Mouse (Mus musculus): Measurements from ENCODE around the gene Trim44.

The Trim44 gene

DNA sequence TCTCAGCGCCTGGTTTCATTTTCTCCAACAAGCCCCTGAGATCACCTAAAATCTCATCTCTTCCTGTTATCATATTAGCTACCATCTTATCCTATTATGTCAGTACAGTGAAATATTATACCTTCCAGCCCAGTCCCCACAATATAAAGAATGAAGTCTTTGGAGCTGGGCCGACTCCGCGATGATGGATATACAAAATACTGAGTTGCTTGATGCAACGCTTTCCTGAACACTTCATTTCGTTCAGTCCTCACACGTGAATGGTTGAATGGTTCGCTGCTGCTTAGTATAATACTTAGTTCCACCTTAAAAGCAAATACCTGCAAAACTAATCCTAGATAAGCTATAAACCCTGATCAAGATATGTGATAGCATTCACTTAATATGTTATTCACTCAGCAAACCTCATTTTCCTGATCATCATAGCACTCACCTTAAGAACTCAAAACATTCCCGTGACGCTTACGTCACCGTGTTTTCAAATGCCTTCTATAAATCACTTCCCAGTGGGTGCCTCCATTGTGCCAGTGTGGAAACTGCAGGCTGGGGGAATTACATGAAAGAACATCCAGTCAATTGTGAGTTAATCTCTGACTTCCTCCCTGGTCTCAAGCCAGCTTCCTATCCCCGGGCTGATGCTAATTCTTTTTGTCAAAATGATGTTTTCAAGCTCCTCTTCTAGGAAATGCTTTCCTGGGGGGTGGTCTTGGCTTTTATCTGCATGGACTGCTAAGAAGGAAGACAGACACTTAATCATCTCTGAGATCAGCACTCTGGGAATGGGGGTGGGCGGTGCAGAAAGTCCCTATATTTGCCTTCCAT lies at the start of gene Trim44:
Gene Trim44, minus strand, starts transcription at position 466 of the 822 bp plus-strand sequence.
- no peak for DNase-seq (ENCODE audit: low read depth)

DNA sequence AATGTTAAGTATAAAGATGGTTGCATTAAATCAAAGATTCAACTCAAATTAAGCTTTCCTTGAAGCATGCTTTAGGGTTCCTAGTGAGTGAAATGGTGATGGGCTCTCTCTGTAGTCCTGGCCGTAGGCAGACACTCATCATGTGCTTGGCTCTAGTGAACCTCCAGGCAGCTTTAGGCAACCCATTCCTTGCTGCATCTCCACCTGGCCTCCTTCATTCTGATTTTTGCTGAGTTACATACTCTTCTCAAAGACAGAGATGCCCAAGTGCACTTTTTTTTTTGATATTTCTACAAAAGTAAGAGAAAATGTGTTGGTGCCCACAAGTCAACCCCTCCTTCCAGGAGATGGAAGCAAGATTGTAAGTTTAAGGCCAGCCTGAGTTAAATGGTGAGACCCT lies 47.5 kb upstream of the Trim44 start:
- no peak for DNase-seq (ENCODE audit: low read depth)

DNA sequence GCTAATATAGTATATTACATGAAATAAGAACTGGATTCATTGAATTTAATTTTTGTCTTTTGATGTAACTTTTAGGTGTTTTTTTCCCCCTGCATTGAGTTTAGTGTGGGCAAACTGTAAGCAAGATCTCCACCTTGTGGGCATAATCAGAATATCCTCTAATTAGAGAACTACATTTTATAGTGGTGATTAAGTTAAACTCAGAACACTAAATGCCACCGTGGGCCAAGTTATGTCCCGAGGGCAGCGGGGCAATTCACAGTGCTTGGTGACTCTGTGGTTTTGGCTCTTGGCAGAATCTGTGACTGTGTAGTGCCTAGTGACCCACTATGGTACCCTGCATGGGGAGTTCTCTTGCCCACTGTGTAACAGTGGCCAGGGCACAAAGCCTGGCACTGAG lies 45.8 kb upstream of the Trim44 start:
- no peak for DNase-seq (ENCODE audit: low read depth)

DNA sequence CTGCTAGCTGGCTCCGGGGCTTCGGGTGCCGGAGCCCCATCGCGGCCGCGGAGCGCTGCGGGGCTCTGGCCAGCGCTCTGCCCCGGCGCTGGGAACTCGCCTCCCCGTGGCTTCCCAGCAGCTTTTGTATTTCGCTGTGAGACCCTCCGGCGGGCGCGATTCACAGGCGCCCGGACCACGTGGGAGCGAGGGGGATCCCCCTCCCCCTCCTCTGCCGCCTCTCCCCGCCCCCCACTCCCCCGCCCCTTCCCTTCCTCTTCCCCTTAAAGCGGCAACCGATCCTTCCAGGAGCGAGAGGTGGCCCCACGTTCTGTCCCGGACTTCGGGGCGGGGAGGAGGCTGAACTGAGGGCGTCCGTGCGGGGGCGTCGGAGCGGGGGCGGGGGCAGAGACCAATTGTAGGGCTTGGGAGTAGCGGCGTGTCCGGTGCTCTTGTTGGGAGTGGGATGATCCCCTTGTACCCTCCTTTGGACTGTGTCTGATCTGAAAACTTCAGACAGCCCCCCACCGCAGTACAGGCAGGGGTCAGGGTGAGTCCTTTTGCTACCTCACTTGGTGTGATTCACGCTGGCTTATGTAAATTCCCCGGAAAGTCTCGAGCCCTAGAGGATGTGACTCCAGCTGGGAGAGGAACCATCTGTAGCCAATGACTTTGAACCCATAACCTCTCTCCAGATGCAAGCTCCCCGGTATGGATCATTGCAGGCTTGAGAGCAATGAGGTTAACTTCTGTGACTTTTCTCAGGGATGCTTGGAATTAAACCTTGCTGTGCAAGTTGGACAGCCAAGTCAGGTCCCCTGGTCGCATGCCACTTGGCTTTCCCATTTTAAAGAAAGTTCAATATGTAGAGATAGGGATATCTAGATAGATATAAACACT lies 44.3 kb upstream of the Trim44 start, which contains the start of gene Fjx1:
Gene Fjx1, minus strand, starts transcription at position 829 of the 879 bp plus-strand sequence.
- no peak for DNase-seq (ENCODE audit: low read depth)

DNA sequence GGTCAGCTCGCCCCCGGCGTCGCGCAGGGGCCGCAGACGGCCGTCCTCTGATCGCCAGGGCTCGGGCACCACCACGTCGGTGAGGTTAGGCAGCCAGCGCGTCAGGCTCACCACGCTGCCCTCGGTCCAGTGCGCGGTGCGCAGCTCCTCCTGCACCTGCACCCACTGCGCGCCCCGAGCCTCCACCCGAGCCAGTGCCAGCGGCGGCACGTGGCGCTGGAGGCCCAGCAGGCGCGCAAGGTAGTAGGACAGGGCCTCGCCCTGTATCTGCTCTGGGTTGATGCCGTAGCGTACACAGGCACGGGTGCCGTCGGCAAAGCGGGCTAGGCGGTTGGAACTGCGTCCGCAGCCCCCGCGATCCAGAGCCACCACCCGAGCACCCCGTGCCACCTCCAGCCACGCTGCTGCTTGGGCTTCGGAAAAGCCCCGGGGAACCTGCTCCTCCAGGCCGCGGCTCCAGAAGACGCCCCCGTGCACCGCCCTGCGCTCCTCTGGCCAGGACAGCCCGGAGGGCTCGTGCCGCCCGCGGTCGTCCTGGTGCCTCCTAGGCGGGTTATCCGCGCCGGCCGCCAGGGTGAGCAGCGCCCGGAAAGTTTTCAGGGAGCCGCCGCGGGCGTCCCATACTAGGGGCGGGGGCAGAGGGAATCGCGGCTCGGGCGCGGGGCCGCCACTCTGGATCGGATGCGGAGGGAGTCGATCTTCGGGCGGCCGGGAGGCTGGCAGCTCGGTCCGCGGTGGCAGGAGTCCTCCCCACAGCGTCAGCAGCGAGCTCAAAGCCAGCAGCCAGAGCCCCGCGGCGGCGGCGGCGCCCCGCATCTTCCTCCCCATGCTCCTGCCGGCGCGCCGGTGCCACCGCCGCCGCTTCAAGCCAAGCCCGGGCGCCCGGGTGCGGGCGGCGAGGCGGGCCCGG lies 43.4 kb upstream of the Trim44 start:
- no peak for DNase-seq (ENCODE audit: low read depth)

DNA sequence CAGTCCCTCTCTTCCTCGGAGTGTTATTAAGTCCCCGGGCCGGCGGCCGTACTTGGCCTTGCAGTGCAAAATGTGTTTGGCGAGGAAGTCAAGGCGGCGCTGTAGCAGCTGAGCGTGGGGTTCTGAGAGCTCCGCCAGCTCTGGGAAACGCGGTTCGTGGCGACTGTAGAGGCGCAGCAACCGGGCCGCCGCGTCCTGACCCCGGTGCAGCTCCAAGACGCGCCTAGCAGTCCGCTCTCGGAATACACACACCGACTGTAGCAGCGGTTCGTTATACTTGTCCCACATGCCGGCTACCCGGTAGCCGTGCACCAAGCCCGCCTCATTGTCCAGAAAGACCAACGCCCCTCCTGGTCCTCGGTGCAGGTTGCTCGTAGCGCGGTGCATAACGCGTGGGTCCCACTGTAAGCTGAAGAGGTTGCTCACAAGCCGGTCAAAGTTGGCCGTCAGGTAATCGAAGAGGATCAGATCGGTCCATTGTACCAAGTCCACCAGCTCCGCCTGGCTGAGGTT lies 42.7 kb upstream of the Trim44 start:
- no peak for DNase-seq (ENCODE audit: low read depth)

DNA sequence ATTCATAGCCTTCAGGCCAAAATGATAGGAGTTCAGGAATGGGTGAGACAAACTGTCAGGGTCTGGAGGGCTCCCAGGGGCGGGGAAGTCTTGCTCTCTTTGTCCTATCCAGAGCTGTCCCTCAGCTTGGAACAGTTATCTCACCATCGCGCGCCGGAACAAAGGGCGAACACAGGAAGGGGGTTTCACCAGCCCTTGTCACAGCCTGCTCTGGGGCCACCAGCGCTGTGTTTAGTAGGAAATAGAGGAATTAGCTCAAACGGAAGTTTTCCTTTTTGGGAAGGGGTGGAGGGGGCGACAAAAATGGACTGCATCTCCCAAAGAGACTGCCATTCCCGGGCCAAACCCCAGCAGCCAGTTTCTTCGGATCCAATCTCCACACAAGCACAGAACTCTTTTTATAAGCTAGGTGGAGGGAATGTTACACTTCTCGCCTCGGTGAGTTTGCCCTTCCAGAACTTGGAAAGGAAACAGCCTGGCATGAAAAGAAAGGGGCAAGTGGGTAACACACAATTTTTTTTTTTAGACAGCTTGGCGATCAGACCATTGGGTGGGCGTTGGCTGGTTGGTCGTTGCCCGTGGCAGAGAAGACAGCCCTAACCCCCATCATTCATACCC lies 42.1 kb upstream of the Trim44 start:
- no peak for DNase-seq (ENCODE audit: low read depth)

DNA sequence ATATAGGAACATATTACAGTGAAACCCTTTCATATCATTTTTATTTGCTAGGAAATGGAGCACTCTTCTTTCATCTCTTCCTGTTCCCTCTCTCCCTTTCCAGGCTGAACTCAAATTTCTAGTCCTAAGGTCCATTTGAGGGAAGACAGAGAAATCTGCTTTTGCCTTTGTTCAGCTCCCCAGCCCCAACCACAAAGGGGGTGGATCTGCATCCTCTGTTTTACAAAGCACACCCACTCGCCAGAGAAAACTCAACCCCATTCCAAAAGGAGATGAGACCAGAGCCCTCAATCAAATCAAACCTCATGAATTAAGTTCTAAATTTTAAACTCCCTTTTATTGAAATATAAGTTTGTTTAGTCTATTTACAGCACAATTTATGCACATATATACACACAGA lies 41.4 kb upstream of the Trim44 start:
- DNase-seq (ENCODE audit: low read depth) = no peak

DNA sequence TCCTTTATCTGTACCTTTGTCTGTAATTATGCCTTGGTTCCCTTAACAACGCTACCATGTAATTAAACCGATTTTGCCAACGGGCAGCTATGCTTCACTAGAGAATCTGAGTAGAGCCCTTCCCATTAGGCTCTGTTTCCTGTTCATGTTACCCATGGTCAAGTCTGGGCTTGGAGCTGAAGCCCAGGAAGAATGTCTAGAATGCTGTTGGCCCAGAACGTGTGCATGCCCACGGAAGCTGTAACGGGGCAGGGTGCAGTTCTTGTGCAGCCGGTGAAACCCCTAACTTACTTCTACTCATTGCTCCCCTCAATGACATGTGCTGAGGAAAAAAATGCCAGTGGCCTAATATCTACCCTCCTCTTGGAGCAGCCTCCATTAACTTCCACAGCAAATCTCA lies 40.2 kb upstream of the Trim44 start:
- no peak for DNase-seq (ENCODE audit: low read depth)

DNA sequence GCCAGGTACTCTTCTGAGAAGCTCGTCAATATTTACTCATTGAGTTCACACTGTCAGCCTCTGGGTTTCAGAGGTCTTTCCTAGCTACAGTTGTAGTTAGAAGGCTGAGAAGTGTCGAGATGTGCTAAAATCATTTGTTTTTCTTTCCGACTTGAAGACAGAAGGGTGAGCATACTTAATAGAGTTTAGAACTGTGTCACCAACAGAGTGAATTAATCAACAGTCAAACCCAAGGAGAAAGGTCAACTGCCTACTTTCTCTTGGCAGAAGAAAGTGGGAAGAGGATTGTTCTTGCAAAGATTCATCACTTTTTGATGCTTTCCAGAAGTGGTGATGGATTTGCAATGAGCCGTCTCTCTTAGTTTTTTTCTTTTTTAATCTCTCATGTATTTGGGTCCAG lies 39.2 kb upstream of the Trim44 start:
- no peak for DNase-seq (ENCODE audit: low read depth)

DNA sequence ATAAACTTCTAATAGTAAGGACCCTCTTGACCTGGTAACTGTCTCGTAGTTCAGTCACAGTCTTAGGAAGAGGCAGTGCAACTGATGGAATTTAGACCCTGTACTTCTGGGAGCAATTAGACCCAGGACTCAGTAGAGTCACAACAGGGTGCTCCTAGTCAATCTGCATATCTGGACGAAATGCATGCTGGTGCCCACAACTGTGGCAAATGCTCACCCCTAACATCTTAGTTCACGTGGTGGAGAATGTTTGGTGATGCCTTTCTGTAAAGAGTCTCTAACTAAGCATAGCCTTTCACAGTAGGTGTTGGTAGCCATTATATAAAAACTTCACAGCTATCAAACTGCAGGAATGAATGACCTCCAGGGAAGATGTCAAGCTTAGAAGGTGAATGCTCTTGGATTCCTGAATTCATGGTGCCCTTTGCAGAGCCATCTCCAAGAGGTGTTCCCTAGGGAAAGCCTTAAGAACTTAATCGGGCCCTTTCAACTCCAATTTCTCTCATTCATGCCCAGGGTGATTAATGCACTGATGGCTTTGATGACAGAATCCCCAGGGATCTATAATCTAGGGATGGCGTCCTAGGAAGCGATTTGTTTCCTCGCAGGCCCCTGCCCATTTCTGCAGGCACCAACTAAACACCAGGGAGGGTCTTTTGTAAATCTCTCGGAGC lies 29.9 kb upstream of the Trim44 start:
- DNase-seq (ENCODE audit: low read depth) = no peak

DNA sequence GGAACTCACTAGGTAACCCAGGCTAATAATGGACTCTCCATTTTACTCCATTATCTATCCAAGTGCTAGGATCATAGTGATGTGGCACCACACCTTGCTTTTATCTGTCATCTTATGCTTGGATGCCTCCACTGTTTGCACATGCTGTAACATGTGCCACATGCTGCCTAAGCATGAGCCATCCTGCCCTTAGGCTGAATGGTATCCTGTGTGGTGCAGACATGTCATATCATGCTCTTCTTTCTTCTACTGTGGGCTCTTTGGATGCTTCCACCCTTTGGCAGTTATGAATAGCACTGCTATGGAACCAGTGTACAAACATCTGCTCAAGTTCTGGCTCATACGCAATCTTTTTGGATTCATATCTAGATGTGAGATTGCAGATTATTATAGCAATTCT lies 26.3 kb upstream of the Trim44 start:
- DNase-seq (ENCODE audit: low read depth) = no peak

DNA sequence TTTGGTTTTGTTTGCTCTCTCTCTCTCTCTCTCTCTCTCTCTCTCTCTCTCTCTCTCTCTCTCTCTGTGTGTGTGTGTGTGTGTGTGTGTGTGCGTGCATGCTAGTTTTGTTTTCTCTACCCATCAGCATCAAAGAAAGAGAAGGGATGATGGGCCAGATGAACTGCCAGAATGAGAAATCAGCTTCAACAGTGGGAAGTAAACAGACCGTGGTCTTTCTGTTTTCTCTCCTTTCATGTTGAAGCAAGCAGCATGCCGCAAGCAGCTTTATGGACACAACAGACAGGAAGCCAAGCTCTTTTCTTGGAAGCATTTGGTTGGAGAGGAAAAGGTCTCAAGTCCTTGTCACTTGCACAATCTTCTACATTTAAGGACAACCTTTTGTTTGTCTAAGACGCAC lies 23.5 kb upstream of the Trim44 start:
- no peak for DNase-seq (ENCODE audit: low read depth)

DNA sequence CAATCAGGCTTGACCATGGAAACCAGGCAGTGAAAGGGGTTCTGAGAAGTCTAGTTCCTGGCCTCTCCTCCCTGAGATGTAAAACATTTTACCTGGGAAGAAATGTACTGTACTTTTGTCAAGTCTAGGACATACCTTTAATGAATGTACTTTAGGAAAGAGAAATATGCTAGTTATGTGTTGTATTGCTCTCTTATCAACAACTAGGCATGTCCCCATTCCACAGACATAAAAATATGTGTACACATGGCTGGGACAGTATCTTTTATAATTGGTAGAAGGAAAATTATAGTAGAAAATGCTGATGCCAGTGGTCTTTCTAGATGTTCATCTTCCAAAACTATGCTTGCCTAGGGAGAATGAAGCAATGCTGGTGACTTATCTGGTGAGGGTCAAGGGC lies 20.3 kb upstream of the Trim44 start:
- DNase-seq (ENCODE audit: low read depth) = no peak

DNA sequence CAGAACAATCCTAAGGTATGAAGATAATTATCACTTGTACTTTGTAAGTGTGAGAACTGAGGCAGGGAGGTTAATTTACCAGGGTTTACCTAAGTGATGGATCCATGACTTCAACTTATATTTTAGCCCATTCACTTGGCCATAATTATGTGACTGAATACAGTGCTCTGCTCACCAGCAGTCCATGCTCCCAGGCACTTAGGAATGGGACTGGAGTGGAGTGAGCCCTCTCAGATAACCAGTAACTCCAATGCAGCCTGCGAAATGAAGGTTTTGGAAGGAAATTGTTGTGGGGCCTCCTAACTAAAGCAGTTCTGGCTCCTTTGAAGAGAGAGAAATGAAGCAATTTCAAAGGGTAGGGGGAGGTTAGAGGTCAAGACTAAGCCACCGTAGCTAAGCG lies 18.8 kb upstream of the Trim44 start:
- no peak for DNase-seq (ENCODE audit: low read depth)

DNA sequence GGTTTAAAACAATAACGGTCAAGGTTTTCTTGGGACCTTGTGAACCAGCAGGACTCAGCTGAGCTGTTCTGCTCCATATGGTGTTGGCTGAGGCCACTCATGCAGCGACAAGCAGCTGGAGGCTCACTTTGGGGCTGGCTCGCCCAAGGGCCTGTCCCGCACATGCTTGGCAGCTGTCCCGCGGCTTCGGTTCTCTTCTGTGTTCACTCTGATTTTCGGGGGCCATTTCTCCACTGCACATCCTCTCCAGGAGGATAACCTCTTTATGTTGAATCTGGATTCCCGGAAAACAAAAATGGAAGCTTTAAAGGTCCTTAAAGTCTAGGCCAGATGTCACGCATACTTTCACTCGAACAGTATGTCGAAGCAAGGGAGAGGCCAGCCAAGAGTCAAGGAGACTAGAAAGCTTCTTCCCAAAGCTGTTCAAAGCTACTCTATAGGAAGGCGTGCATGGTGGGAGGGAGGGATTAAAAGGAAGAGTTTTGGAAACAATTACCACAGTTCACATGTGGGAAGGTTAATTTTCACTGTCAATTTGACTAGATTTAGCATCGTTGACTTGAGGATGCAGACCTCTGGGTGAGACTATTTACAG lies 8.6 kb upstream of the Trim44 start:
- no peak for DNase-seq (ENCODE audit: low read depth)

DNA sequence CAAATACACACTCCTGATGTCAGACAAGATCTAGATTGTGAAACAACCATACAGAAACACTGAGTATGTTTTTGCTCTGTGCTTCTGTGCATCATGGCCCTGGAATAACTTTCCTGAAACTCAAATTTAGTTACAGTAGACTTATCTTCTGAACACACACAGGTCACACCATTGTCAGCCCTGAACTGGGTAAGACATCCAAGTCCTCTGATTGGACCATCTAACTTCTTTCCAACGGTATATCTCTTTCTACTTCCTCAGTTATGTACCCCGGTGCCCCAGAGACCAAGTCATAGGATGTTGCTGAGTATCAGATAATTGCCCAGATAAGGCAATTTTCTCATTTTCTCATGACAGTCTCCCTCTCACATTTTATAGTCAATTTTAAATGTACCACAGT lies 5.1 kb upstream of the Trim44 start:
- no peak for DNase-seq (ENCODE audit: low read depth)

DNA sequence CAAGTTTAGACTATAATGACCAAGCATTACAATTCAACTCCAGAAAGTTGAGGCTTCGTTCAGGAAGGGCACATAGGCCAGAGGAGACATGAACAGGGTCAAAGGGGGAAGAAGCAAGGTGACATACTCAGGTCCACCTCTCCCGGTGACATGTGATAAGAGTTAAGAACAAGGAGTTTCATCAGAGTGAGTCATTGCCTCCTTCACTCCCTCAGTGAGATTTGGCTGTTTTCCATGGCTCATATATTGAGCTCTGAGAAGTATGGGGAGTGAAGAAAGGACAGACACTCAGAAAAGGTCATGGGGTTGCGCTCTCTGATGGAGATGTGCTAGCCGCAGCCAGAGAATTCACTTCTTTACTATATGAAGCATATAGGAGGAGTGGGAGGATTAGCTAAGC lies 3.0 kb upstream of the Trim44 start:
- no peak for DNase-seq (ENCODE audit: low read depth)

DNA sequence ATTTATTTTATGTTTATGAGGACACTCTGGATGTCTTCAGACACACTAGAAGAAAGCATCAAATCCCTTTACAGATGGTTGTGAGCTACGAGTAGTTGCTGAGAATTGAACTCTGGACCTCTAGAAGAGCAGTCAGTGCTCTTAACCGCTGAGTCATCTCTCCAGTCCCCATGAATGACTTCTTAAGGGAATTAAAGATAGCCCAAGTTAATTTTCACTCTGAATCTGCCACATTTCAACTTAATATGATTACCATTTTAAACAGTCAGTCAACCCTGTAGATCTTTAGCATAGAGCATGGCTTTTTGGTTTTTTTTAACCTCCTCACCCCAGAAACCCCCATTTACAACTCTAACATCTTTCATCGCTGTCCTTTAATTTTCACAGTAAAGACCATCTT lies 2.1 kb upstream of the Trim44 start:
- no peak for DNase-seq (ENCODE audit: low read depth)

Measured in c-Kit-positive CD71-negative TER-119-negative erythroid progenitor cells, embryonic 14.5 days (primary cell).